Mouse (Mus musculus): Measurements from ENCODE around the gene Ttc5.
"Not testable (repeated sequence)": the region's sequence is repeated elsewhere in the genome, so short reads cannot be mapped to it uniquely, and the experiment has no call there.

Ttc5 gene

DNA sequence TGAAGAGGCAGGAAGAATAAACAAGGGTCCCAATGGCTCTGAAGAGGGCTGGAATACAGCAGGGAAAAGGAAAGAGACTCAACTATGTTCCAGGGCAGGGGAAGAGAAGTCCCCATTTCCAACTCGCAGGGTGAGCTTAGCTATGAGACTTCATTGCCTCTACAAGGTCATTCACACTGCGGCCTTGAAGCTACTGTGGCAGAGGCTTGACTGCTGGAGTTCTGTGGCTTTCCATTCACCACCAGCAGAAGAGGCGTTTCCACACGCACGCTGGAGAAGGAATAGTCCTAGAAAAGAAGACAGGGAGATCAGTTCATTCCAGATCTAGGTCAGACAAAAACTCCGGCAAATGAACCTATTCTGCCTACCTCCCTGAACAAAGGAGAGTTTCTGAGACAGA, 19.6 kb downstream of the Ttc5 start:
- DNase-seq = no peak

DNA sequence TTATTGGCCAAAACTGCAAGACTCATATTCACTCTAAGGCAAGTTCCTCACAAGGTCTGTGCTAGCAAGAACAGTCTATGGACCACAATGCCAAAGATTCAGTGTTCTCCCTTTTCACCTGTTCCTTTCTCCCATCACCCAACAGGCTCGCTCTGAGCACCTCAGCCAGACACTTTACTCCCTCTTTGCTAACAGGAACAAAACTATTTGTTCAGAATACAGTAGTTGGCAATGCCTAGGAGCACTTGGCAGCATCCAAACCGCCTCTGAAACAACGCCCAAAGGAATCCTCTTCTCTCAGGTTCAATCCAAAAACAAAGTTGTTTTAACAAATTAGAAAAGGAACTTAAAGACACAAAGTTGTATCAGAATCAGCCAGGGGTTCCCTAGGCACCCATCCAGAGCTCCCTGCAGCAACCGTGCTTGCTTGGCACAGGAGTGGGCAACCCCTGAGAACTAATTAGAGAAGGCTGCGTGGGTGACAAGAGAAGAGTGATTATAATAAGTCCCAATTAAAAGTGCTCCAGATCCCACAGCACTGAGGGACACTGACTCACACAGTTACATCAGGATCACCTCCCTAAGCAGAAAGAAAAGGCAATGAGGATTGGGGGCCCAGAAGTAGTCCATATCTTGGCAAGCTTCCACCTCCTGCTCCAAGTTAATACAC, 26.8 kb downstream of the Ttc5 start:
- no peak for DNase-seq

GRCm38 (mm10) chr14:50744994-50745393, 40.3 kb downstream of the Ttc5 start, which contains the start of gene Olfr749:
TSS of gene Olfr749 (minus strand) at chr14:50745094.
- no peak for DNase-seq

DNA sequence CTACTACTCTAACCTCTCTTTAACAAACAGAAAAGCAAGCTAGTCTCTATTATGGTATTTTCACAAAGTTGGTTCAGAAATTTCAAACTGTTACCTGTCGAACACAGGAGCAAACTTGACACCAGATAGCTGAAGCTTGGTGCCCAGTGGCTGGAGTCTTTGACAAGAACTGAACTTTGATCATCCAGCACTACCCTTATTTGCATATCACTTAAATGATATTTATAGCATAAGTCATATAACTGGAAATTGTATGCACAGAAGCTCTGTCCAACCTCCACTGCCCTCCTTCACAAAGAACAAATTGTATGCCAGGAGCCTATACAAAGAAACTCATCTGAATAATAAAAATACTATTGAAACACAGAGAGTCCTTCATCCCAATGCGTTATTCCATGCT, 43.7 kb downstream of the Ttc5 start:
- DNase-seq = no peak

- DNase-seq = no peak
Observed at GRCm38 (mm10) chr14:50740334-50740733, 45.0 kb downstream of the Ttc5 start.

GRCm38 (mm10) chr14:50722371-50722770, 62.9 kb downstream of the Ttc5 start:
- DNase-seq = not testable (repeated sequence)

- not testable (repeated sequence) for DNase-seq
Observed at GRCm38 (mm10) chr14:50719875-50720274, 65.4 kb downstream of the Ttc5 start.

All from kidney, postnatal 36 days (tissue).